Mouse (Mus musculus): ENCODE results near the gene Ppp1r21.

- TF ChIP-seq MAFK (IDR thresholded peaks at IDR 0.05; ENCODE audit: insufficient read depth, low read depth, low read length) (no peak), ZC3H11A (IDR thresholded peaks at IDR 0.05; ENCODE audit: borderline replicate concordance, low read depth, low read length) (no peak), CHD2 (IDR thresholded peaks at IDR 0.05; ENCODE audit: low read depth, low read length) (no peak)
Measured at GRCm38 (mm10) chr17:88624386-88624785, 94.5 kb downstream of the Ppp1r21 start.
